ENCODE assay signal across 16 mouse cellular contexts in genomic region chr10:41480938-41481880, GRCm38 (mm10). TPM values are rescaled to one million over a fixed set of nuclear protein-coding genes. Genes with fewer than 3 reads are reported as not detected.
DNase-seq lines count a peak whose midpoint lies in the region; ATAC-seq and TF ChIP-seq lines count a peak whose summit lies in the region.
"Had no signal": no experiment of that assay in that cellular context is flagged by ENCODE, and none has a peak within 500 bp of the region (broad histone marks: within the 10 kb centered on the region; RNA-seq: fewer than 3 reads in every experiment).

No protein-coding gene starts in this region.

- DNase-seq in heart, adult 18-20 months, result no peak
- no peak for DNase-seq in ES-E14 (ENCODE audit: low read depth, low spot score)
- DNase-seq in c-Kit-positive CD71-positive TER-119-positive erythroid progenitor cells, embryonic 14.5 days (ENCODE audit: low spot score), result peak; percentile 51
- DNase-seq in liver, postnatal 0 days, result peak; percentile 16
- DNase-seq in stomach, postnatal 0 days (ENCODE audit: low spot score), result no peak
- no peak for DNase-seq in kidney, postnatal 14 days
- DNase-seq: cerebellum, adult 18-20 months; embryo, embryonic 11 days; gastrocnemius, adult 2 months had no signal

- H3K4me2 ChIP-seq in heart, embryonic 13.5 days, result peak overlapping the region; percentile 34
- H3K4me2 ChIP-seq in liver, postnatal 0 days (ENCODE audit: low read depth, low read length), result no peak overlapping the region
- H3K4me2 ChIP-seq in stomach, postnatal 0 days (replicated peaks; ENCODE audit: low read depth), result no peak overlapping the region
- H3K4me2 ChIP-seq: heart, embryonic 15.5 days; lung, embryonic 15.5 days; neural tube, embryonic 13.5 days had no signal

- no peak overlapping the region for H3K4me3 ChIP-seq in heart, embryonic 13.5 days
- peak overlapping the region; percentile 52 to 59; a peak in 3 of 4 replicates for H3K4me3 ChIP-seq in ES-E14 (ENCODE audit: insufficient read depth in 1 of 2, low read depth in 1 of 2, low read length in 2 of 2, poor library complexity in 1 of 2, severe bottlenecking in 1 of 2)
- H3K4me3 ChIP-seq in liver, postnatal 0 days (ENCODE audit: low read depth, low read length), result no peak overlapping the region
- H3K4me3 ChIP-seq in stomach, postnatal 0 days (ENCODE audit: low read depth, low read length), result no peak overlapping the region
- H3K4me3 ChIP-seq: gastrocnemius, adult 2 months; heart, embryonic 15.5 days; lung, embryonic 15.5 days; neural tube, embryonic 13.5 days had no signal

- H3K9me3 ChIP-seq in heart, embryonic 13.5 days, result no peaks in the 10 kb centered on the region
- H3K9me3 ChIP-seq in ES-E14 (ENCODE audit: control insufficient read depth, insufficient read depth, low read depth, low read length), result no peaks in the 10 kb centered on the region
- no peaks in the 10 kb centered on the region for H3K9me3 ChIP-seq in liver, postnatal 0 days (ENCODE audit: low read length)
- no peaks in the 10 kb centered on the region for H3K9me3 ChIP-seq in stomach, postnatal 0 days (ENCODE audit: control insufficient read depth, low read length)
- H3K9me3 ChIP-seq: heart, embryonic 15.5 days; lung, embryonic 15.5 days; neural tube, embryonic 13.5 days had no signal

- TF ChIP-seq CTCF in liver, postnatal 0 days (IDR thresholded peaks at IDR 0.05; ENCODE audit: low read depth), result no peak
- TF ChIP-seq CTCF in stomach, postnatal 0 days (IDR thresholded peaks at IDR 0.05; ENCODE audit: low read depth), result no peak

- ATAC-seq in heart, embryonic 13.5 days (ENCODE audit: extremely low read depth, insufficient number of reproducible peaks, low FRiP score, low TSS enrichment), result no peak
- ATAC-seq in liver, postnatal 0 days, result no peak; the same call in 1 of the 2 replicates
- ATAC-seq in stomach, postnatal 0 days (ENCODE audit: low FRiP score, low TSS enrichment), result no peak
- ATAC-seq: CD4-positive, CD25-positive, alpha-beta regulatory T cell, adult 4 months; forebrain, embryonic 14.5 days had no signal

- WGBS in heart, embryonic 13.5 days, result 39% methylated on average over 33 of the region's 33 CpGs
- 62% methylated on average over 33 of the region's 33 CpGs for WGBS in liver, postnatal 0 days (ENCODE audit: insufficient replicate concordance)
- WGBS in stomach, postnatal 0 days, result 72% methylated on average over 33 of the region's 33 CpGs

- H3K27ac ChIP-seq in heart, embryonic 13.5 days (replicated peaks), result no peak overlapping the region
- H3K27ac ChIP-seq in ES-E14 (ENCODE audit: insufficient read depth, low read depth, low read length, poor library complexity, severe bottlenecking), result no peak overlapping the region
- no peak overlapping the region for H3K27ac ChIP-seq in liver, postnatal 0 days (ENCODE audit: low read depth)
- no peak overlapping the region for H3K27ac ChIP-seq in stomach, postnatal 0 days (replicated peaks)
- H3K27ac ChIP-seq: gastrocnemius, adult 2 months; heart, embryonic 15.5 days; lung, embryonic 15.5 days; neural tube, embryonic 13.5 days had no signal

- H3K9ac ChIP-seq in heart, embryonic 13.5 days, result peak overlapping the region; percentile 16
- peak overlapping the region; percentile 34; the same call in 1 of the 2 replicates for H3K9ac ChIP-seq in ES-E14 (ENCODE audit: insufficient read depth, low read depth, low read length, poor library complexity, severe bottlenecking)
- H3K9ac ChIP-seq in liver, postnatal 0 days (replicated peaks), result no peak overlapping the region
- no peak overlapping the region for H3K9ac ChIP-seq in stomach, postnatal 0 days (ENCODE audit: low read length)
- H3K9ac ChIP-seq: heart, embryonic 15.5 days; lung, embryonic 15.5 days; neural tube, embryonic 13.5 days had no signal

- H3K36me3 ChIP-seq in heart, embryonic 13.5 days, result peaks cover 80% of the 10 kb centered on the region
- peaks cover 20% of the 10 kb centered on the region; the same call in 1 of the 2 replicates for H3K36me3 ChIP-seq in ES-E14 (ENCODE audit: control insufficient read depth, insufficient read depth, low read length, poor library complexity, severe bottlenecking)
- H3K36me3 ChIP-seq in liver, postnatal 0 days (replicated peaks; ENCODE audit: insufficient read depth, low read length), result peaks cover 18% of the 10 kb centered on the region
- H3K36me3 ChIP-seq in stomach, postnatal 0 days (ENCODE audit: control insufficient read depth, insufficient read depth, low read length), result peaks cover 31% of the 10 kb centered on the region

- H3K4me1 ChIP-seq in heart, embryonic 13.5 days, result peaks cover 45% of the 10 kb centered on the region
- peaks cover 0 to 19% of the 10 kb centered on the region in 2 experiments; a peak in 1 of 4 replicates for H3K4me1 ChIP-seq in ES-E14 (ENCODE audit: control insufficient read depth in 2 of 2, insufficient read depth in 2 of 2, low read length in 2 of 2, poor library complexity in 1 of 2)
- H3K4me1 ChIP-seq in liver, postnatal 0 days (ENCODE audit: insufficient read depth), result peaks cover 19% of the 10 kb centered on the region
- no peaks in the 10 kb centered on the region for H3K4me1 ChIP-seq in stomach, postnatal 0 days (replicated peaks; ENCODE audit: control insufficient read depth, insufficient read depth)

- no peak for TF ChIP-seq EP300 in liver, postnatal 0 days (IDR thresholded peaks at IDR 0.05; ENCODE audit: low read depth)
- no peak for TF ChIP-seq EP300 in stomach, postnatal 0 days (optimal IDR thresholded peaks at IDR 0.05)

- in situ Hi-C loops in ES-E14 (cut with MboI; ENCODE audit: low sequenced_read_pairs in 2 of 2, unreplicated experiment in 2 of 2), result no loop called here

- no peaks in the 10 kb centered on the region for H3K27me3 ChIP-seq in heart, embryonic 13.5 days (replicated peaks)
- peaks cover 6% of the 10 kb centered on the region; the same call in 1 of the 2 replicates for H3K27me3 ChIP-seq in liver, postnatal 0 days (ENCODE audit: insufficient read depth, low read length)
- no peaks in the 10 kb centered on the region for H3K27me3 ChIP-seq in stomach, postnatal 0 days (ENCODE audit: control insufficient read depth, insufficient read depth, low read length)
- H3K27me3 ChIP-seq: heart, embryonic 15.5 days; lung, embryonic 15.5 days; neural tube, embryonic 13.5 days had no signal

TF ChIP-seq in ES-E14, 5 proteins besides CTCF, POLR2A, EP300 and RAD21:
- TF ChIP-seq CHD2 (IDR thresholded peaks at IDR 0.05; ENCODE audit: low read depth, low read length) (no peak), ZC3H11A (IDR thresholded peaks at IDR 0.05; ENCODE audit: borderline replicate concordance, low read depth, low read length) (no peak), HCFC1 (IDR thresholded peaks at IDR 0.05; ENCODE audit: borderline replicate concordance, insufficient read depth, low read length) (no peak), ZNF384 (IDR thresholded peaks at IDR 0.05; ENCODE audit: low read depth, low read length) (no peak), MAFK (IDR thresholded peaks at IDR 0.05; ENCODE audit: insufficient read depth, low read depth, low read length) (no peak)
TF ChIP-seq in ES-E14: peak in this region for 0.

RNA-seq across cellular contexts. Expression of gene Mical1, which starts 5.1 kb away (rescaled TPM):
- polyA plus RNA-seq in heart, embryonic 13.5 days (2015; fragmentation: Nextera tagmentation; extraction: Ambion mirVana), result 33.4 and 33.8 TPM in 2 replicates
- total RNA-seq in heart, adult 18-20 months (2021), result 10 to 100 TPM in 1 of 2 experiments, 1 to 10 TPM in 1; 9.5 to 13.1 TPM
- total RNA-seq in ES-E14 (2012; rRNA removed), result 35.3 and 54.7 TPM in 2 replicates
- polyA plus RNA-seq in liver, postnatal 0 days (2015; fragmentation: Nextera tagmentation; extraction: Ambion mirVana), result 4.3 TPM in 2 replicates
- polyA plus RNA-seq in stomach, postnatal 0 days (2015; fragmentation: Nextera tagmentation; extraction: Ambion mirVana), result 23.0 and 25.9 TPM in 2 replicates

RNA-seq across cellular contexts. Expression of gene Smpd2, which starts 9.0 kb away (rescaled TPM):
- polyA plus RNA-seq in heart, embryonic 13.5 days (2015; fragmentation: Nextera tagmentation; extraction: Ambion mirVana), result 46.3 and 48.4 TPM in 2 replicates
- 10 to 100 TPM; 32.6 to 33.6 TPM for total RNA-seq in heart, adult 18-20 months (2021)
- total RNA-seq in ES-E14 (2012; rRNA removed), result 31.7 and 54.8 TPM in 2 replicates
- polyA plus RNA-seq in liver, postnatal 0 days (2015; fragmentation: Nextera tagmentation; extraction: Ambion mirVana), result 17.9 and 19.7 TPM in 2 replicates
- 51.5 and 52.9 TPM in 2 replicates for polyA plus RNA-seq in stomach, postnatal 0 days (2015; fragmentation: Nextera tagmentation; extraction: Ambion mirVana)

RNA-seq across cellular contexts. Expression of gene Ppil6, which starts 9.0 kb away (rescaled TPM):
- 1.1 and 1.3 TPM in 2 replicates for polyA plus RNA-seq in heart, embryonic 13.5 days (2015; fragmentation: Nextera tagmentation; extraction: Ambion mirVana)
- total RNA-seq in heart, adult 18-20 months (2021), result 1 to 10 TPM in 1 of 2 experiments, under 1 TPM in 1; 0.74 to 1.9 TPM
- 0.53 TPM in 1 of 2 replicates, not detected in the other for total RNA-seq in ES-E14 (2012; rRNA removed)
- 0.22 and 0.25 TPM in 2 replicates for polyA plus RNA-seq in liver, postnatal 0 days (2015; fragmentation: Nextera tagmentation; extraction: Ambion mirVana)
- polyA plus RNA-seq in stomach, postnatal 0 days (2015; fragmentation: Nextera tagmentation; extraction: Ambion mirVana), result 2.4 and 2.5 TPM in 2 replicates
- total RNA-seq: gastrocnemius, adult 2 months had no signal
- polyA plus RNA-seq: CD4-positive, CD25-positive, alpha-beta regulatory T cell, adult 4 months; spleen, adult 2 months had no signal

RNA-seq across cellular contexts. Expression of gene Zbtb24, which starts 31.0 kb away (rescaled TPM):
- 11.2 and 11.3 TPM in 2 replicates for polyA plus RNA-seq in heart, embryonic 13.5 days (2015; fragmentation: Nextera tagmentation; extraction: Ambion mirVana)
- total RNA-seq in heart, adult 18-20 months (2021), result 1 to 10 TPM; 6.5 to 7.7 TPM
- 11.9 and 12.7 TPM in 2 replicates for total RNA-seq in ES-E14 (2012; rRNA removed)
- 3.9 and 4.7 TPM in 2 replicates for polyA plus RNA-seq in liver, postnatal 0 days (2015; fragmentation: Nextera tagmentation; extraction: Ambion mirVana)
- 8.6 and 9.8 TPM in 2 replicates for polyA plus RNA-seq in stomach, postnatal 0 days (2015; fragmentation: Nextera tagmentation; extraction: Ambion mirVana)

RNA-seq across cellular contexts. Expression of gene Cd164, which starts 38.0 kb away (rescaled TPM):
- 166 and 169 TPM in 2 replicates for polyA plus RNA-seq in heart, embryonic 13.5 days (2015; fragmentation: Nextera tagmentation; extraction: Ambion mirVana)
- 100 to 1,000 TPM; 131 to 151 TPM for total RNA-seq in heart, adult 18-20 months (2021)
- total RNA-seq in ES-E14 (2012; rRNA removed), result 112 and 127 TPM in 2 replicates
- polyA plus RNA-seq in liver, postnatal 0 days (2015; fragmentation: Nextera tagmentation; extraction: Ambion mirVana), result 77.8 and 93.3 TPM in 2 replicates
- 112 and 116 TPM in 2 replicates for polyA plus RNA-seq in stomach, postnatal 0 days (2015; fragmentation: Nextera tagmentation; extraction: Ambion mirVana)

Comparison
In these comparisons a context has a peak if more than half of its experiments do, and no peak if none do; other contexts are left out.
1. H3K4me3 ChIP-seq: peak in ES-E14 (2 of 2); none in heart, embryonic 13.5 days (single experiment), liver, postnatal 0 days (single experiment) and stomach, postnatal 0 days (single experiment).
2. H3K9ac ChIP-seq: peak in heart, embryonic 13.5 days (single experiment) and ES-E14 (single experiment); none in liver, postnatal 0 days (single experiment) and stomach, postnatal 0 days (single experiment).
3. DNase-seq: peak in c-Kit-positive CD71-positive TER-119-positive erythroid progenitor cells, embryonic 14.5 days (single experiment) and liver, postnatal 0 days (single experiment); none in heart, adult 18-20 months (0 of 2), ES-E14 (single experiment), stomach, postnatal 0 days (single experiment) and kidney, postnatal 14 days (single experiment).